Mouse (Mus musculus) monocyte, adult 5-6 weeks (primary cell): ENCODE results near the gene Ptpn23. TPM values are rescaled to one million over a fixed set of nuclear protein-coding genes. Genes with fewer than 3 reads are reported as not detected.
A peak's percentile ranks its signal among the peaks of the same experiment; 100 is the strongest.
"Not testable (repeated sequence)": the region's sequence is repeated elsewhere in the genome, so short reads cannot be mapped to it uniquely, and the experiment has no call there.

Source experiments
- ATAC-seq: fragments of 153-309, 156-312 bp; replicated peaks from 2 replicates; pipeline ENCODE4 v1.8.0; 2017; ENCODE audit warnings: mild to moderate bottlenecking; ENCODE audit not compliant: low TSS enrichment, insufficient number of reproducible peaks, severe bottlenecking, poor library complexity, low FRiP score
- total RNA-seq: library from RNA; stranded (forward); fragments of 200-1000, 200-491, 200-594 nt; gene quantifications from 3 replicates; pipeline ENCODE4 v1.2.3, GENCODE M21; 2017

Ptpn23 gene
- total RNA-seq, 1 experiment from 2014 or later, result 7.0 TPM

GRCm38 (mm10) chr9:110390843-110391242 lies 17.2 kb downstream of the Ptpn23 start:
- ATAC-seq, result no peak

DNA sequence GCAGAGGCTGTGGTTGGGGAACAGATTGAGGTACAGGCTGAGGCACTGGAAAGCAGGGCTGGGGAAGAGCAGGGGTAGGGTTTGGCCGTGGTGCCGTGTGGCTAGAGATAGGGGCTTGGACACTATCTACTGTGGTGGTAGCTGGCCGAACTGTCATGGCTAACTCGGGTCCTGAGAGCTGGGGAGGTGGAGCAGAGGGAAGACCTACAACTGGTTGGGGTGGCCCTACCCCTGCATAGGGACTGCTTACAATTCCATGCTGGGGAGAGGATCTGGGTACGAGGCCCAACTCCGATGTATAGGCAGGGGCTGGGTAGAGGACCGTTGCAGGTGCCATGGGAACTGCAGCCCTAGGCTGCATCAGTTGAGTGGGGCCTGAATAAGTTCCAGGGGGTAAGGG lies 20.0 kb downstream of the Ptpn23 start:
- no peak for ATAC-seq

GRCm38 (mm10) chr9:110384369-110384929 lies 23.6 kb downstream of the Ptpn23 start:
- ATAC-seq, result no peak

GRCm38 (mm10) chr9:110381292-110381691 lies 26.7 kb downstream of the Ptpn23 start:
- ATAC-seq, result no peak

- ATAC-seq, result no peak
Observed at GRCm38 (mm10) chr9:110380662-110381061, 27.4 kb downstream of the Ptpn23 start.

GRCm38 (mm10) chr9:110379361-110379760 lies 28.7 kb downstream of the Ptpn23 start:
- ATAC-seq, result no peak

GRCm38 (mm10) chr9:110377655-110378054 lies 30.4 kb downstream of the Ptpn23 start:
- ATAC-seq, result not testable (repeated sequence)

- ATAC-seq, result no peak
Observed at GRCm38 (mm10) chr9:110375668-110376067, 32.3 kb downstream of the Ptpn23 start.

- ATAC-seq, result no peak
Observed at GRCm38 (mm10) chr9:110373871-110374270, 34.1 kb downstream of the Ptpn23 start.

DNA sequence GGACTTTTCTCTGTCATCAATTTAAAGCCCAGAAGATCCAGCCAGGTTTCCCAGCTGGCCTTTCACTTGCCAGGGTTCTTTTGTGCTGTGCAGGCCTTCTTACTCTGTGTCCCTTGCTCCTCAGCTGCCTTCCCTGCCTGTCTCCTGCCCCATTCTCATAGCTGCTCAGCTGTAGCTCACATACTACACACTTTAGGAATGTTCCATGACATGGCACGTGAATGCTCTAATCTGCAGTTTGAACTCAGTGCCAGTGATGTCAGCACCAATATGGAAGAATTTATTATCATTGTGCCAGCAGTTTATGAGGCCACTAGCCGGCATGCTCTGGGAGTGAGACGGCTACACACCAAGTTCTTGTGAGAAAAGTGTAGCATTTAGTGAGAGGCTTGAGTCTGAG lies 38.2 kb downstream of the Ptpn23 start:
- ATAC-seq, result no peak

GRCm38 (mm10) chr9:110366746-110367145 lies 41.3 kb downstream of the Ptpn23 start:
- ATAC-seq, result no peak

DNA sequence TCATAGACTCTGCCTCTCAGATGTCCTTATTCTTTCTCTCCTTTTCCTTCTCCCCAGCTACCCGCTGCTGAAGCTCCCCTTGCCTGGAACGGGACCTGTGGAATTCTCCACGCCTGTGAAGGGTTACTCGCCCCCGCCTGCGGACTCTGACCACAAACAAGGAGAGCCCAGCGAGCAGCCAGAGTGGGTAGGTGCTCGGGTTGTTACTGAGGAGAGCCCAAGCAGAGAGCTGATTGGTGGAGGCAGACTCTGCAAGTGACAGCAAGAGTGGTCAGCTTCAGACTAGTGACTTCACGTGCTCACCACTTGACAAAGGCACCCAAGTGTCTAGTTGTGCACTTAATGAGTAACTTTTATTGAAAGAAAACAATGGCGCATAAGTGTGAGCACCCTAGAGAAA lies 45.7 kb downstream of the Ptpn23 start:
- no peak for ATAC-seq

DNA sequence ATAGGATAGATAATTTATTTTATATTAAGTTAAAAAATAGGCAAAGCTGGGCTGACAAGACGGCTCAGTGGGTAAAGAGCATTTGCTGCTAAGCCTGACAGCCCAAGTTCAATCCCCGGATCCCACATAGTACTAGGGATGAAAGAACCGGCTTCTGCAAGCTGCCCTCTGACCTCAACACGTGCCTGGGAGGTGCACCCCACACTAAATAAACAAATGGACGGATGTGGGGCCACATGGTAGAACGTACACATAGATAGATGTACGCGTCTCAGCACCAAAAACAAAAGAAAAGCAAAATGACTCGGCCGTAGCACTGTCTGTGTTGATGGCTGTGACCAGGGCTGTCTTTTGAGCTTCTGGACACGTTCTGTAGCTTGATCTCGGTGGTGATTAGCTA lies 46.7 kb downstream of the Ptpn23 start:
- ATAC-seq, result no peak

DNA sequence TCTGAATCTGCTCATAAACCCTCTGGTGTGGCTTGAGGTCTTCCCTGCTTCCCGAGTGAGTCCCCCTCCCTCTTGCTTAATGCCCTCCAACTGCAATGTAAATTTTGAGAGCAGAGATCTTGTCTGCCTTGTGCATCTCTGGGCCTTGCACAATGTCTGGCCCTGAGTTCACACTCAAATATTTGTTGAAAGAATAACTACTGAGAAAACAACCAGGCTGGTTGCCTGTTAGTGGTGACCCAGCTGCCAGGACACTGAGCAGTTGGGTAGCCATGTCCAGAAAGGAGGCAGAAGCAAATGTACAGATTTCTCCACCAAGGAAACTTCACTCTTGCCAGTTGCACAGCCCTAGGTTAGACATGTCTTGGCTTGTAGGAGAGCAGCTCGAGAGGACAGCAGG lies 49.7 kb downstream of the Ptpn23 start:
- no peak for ATAC-seq

- ATAC-seq, result peak; percentile 61
Observed at GRCm38 (mm10) chr9:110351932-110352632, 55.9 kb downstream of the Ptpn23 start.

DNA sequence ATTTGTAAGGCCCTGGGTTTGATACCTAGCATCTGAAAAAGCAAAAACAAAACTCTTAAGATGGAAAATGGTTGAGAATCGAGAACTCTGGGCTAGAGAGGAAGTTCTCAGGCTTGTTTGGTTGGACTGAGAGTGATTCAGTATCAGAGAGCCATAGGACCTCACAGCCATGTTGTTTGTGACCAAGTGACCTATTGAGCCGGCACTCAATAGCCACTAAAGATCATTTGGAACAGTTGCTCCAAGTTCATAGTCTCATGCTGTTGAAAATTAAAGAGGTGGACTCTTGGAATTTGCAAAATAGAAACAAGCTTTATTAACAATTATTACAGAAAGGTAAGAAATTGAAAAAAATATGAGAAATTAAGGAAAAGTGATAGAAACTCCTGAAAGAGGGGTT lies 56.7 kb downstream of the Ptpn23 start:
- ATAC-seq, result no peak

DNA sequence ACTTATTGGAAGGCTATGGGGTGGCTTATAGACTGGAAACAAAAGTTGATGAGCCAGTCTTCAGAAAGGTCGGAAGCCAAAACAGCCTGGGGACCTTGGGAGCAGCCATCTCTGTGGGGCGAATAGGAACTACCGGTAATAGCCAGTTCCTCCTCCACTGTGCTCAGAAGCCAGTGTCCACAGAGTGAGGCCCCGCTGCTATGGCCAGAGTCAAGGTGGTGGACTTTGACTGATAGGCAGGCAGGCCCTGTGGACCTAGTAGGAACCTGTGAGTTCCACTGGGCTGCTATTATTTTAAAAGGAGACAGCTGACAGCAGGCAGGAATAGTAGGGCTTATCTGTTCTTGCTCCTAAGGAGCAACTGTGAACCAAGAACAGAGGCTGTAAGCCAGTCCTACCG lies 57.4 kb downstream of the Ptpn23 start:
- no peak for ATAC-seq

GRCm38 (mm10) chr9:110350188-110350587 lies 57.8 kb downstream of the Ptpn23 start:
- ATAC-seq, result no peak

DNA sequence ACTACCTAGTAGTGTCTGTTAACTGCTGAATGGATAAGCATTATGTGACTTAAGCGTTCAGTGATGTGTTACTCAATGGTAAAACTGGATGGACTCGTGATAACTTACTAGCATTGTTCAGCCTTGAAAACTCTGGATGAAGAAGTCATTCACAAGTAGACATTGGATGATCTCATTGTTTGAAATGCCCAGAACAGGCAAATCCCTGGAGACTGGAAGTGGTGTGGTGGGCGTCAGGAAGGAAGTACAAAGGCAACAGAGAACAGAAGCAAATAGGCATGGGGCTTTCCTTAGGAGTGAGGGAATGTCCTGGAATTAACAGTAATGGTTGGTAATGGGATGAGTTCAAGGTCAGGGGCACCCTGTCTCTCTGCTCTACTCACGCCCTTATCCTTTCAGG lies 59.1 kb downstream of the Ptpn23 start:
- ATAC-seq, result no peak

GRCm38 (mm10) chr9:110345057-110345739 lies 62.8 kb downstream of the Ptpn23 start:
- ATAC-seq, result no peak
